Mouse (Mus musculus) right cerebral cortex, postnatal 10 days (tissue): Measurements from ENCODE around the gene Rapgefl1.

ENCODE experiments used
- DNase-seq, 2 experiments: peaks; one replicate each; pipeline ENCODE4 v3.0.0; 2021; ENCODE audit warnings: low spot score in 2 of 2

The Rapgefl1 gene

DNA sequence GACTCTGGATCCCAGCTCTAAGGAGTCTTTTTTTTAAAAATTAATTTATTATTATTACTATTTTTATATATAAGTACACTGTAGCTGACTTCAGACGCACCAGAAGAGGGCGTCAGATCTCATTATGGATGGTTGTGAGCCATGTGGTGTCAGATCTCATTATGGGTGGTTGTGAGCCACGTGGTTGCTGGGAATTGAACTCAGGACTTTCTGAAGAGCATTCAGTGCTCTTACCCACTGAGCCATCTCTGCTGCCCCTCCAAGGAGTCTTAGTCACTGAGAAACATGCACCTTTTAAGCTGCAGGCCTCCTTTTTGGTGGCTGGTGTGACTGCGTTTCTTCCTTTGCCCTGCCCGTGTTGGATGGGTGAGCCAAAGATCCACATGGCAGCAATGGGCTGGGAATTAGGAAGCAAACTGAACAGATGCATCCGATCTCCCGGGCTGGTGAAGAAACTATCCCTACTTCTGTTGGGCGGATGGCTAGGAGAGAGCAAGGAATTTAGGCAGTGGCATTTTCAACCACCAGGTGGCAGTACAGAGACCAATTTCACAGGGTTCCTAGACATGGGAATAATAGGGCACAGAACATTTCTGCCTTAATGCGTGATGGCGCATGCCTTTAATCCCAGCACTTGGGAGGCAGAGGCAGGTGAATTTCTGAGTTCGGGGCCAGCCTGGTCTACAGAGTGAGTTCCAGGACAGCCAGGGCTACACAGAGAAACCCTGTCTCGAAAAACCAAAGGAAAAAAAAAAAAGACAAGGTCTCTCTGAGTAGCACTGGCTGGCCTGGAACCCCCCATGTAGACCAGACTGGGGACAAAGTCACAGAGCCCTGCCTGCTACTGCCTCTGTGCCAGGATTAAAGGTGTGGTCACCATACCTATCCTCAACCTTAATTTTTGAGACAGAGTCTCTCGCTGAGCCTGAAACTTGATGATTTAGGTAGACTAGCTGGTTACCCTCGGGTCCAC is 22.5 kb downstream of the Rapgefl1 start:
- peak; percentile 88 to 91 for DNase-seq

DNA sequence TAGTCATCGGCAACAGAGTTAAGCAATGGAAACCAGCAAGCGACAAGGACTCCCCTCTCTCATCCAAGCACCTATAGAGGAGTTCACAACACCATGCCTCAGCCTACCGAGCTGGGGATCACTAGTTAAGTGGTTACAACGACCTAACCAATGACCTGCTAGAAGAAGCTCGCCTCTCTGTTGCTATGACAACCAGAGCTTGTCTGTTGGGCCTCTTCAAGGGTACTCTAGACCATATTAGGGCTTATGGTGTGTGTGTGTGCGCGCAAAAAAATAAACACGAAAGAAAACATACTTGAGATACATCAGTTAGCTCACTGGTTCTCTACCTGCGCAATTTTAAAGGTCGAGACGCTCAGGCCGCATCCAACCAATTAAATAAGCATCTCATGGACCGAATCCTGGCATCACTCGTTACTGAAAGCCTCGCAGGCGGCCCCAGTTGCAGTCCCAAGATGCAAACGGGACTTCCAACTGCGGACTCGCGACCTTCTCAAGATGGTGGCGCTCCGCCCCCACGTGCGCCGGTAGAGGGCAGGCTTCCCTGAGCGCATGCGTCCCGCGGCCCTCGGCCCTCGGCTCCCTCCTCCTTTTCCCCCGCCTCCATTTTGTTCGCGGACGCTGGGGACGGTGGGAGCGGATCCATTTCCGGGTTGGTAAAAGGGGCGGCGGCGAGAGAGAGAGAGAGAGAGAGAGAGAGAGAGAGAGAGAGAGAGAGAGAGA is 26.6 kb downstream of the Rapgefl1 start, which contains the start of gene Wipf2:
Gene Wipf2, plus strand, starts transcription at position 611 of the 723 bp plus-strand sequence.
- DNase-seq: peak; percentile 96 to 97

DNA sequence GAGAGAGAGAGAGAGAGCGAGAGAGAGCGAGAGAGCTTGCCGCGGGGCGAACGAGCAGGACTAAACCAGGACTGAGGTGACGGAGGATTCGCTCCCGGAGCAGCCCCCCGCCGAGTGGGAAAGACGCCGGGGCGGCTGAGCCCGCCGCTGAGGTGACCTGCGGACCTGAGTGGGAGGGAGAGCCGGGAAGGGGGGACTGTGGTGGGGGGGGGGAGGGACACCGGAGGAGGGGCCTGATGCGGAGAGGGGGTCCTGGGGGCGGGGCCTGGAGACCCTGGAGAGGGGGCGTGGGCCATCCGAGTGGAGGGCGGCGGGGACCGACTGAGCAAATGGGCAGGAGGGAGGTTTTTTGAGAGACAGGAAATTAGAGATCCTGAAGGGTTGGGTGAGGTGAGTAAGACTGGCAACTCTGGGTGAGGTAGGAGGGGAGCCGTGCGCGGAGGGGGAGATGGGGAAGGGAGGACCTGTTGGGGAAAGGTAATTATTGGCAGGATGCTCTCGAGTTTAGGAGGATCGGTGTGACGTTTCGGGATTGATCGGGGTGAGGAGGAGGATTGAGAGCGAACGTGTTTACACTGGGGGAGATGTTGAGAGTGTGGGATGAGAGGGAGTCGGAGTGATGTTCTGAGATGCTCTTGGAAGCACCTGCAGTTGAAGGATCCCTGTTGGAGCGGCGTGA is 27.3 kb downstream of the Rapgefl1 start:
- peak; percentile 79 to 82 for DNase-seq

DNA sequence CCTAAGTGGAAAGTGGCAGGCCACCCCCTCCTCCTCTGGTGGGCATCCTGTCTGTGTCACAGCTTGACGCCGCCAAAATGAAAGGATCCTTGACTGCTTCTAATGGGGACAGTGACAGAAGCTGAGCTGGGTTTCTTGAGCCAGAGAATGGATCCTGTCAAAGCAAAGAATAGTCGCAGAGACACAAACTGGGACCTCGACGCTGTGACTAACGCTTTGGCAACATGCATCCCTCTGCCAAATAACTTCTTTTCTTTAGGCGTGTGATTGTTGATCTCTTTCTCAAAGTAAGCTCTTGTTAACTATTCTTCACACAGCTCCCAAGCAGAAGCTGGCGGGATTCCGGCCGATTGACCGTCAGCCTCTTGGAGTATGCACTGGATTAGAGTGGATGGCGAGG is 30.7 kb downstream of the Rapgefl1 start:
- DNase-seq: peak; percentile 63 to 68

DNA sequence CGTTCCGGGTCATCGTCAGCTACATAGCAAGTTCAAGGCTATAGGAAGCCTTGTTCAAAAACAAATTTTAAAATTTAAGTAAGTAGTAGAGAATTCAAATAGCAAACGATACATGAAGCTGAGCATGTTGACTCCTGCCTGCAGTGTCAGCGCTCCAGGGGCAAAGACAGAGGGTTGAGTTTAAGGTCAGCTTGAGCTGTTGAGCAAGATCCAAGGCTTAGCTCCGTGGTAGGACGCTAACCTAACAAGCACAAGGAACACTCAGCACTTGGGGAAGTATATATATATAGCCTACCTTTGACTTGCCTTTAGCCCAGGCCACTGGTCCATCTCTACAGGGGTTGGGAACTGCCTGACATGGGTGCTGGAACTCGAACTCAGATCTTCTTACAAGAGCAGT is 33.3 kb downstream of the Rapgefl1 start:
- DNase-seq: no peak

DNA sequence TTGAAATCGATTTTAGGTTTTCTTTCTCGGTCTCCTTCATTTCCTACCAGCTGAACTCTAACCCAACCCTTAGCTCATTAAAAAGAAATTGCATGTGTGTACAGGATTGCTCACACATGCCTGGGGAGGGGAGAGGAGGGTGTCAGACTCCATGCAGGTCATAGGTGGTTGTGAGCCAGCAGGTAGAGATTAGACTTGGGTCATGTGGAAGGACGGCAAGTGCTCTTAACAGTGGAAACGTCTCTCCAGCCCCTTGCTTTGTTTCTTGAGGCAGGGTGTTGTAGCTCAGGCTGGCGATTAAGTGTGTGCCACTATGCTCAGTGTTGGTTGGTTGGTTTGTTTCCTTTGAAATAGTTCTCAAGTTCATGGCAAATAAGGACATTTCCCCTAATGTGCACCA is 34.2 kb downstream of the Rapgefl1 start:
- no peak for DNase-seq

DNA sequence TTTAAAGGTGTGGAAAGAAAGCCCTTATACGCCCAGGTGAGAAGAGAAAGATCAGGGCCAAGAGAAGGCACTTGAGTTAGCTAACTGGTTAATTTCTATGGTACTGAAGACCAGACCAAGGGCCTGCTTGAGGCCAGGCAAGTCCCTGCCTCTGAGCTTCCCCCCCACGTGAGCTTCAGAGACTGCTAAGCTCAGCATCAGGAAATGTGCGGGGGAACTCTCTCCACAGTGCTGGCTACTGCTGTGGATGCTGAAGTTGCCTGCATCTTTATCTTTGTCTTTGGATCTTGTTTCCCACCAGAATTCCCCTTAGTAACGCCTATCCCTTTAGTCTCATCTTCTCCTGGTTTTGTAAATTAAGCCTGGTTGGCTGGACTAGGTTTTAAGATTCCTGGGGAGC is 34.8 kb downstream of the Rapgefl1 start:
- DNase-seq: no peak

DNA sequence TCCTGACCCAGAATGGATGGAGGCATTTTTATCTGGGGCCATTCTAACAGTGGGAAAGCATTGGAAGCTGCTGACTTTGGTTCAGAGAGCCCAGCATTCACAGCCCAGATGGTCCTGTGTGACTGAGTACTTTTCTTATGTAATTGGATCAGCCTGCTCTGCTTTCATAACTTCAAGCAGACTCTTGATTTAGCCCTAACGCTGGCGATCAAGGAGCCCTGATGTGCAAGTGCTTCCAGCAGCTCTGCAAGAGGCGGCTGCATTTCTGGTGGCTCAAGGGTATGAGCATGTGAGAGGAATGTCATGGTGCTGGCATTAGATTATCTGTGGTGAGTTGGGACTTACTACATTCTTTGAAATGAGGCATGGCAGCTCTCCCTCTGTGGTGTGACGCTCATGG is 35.5 kb downstream of the Rapgefl1 start:
- peak; percentile 60 to 78 for DNase-seq

DNA sequence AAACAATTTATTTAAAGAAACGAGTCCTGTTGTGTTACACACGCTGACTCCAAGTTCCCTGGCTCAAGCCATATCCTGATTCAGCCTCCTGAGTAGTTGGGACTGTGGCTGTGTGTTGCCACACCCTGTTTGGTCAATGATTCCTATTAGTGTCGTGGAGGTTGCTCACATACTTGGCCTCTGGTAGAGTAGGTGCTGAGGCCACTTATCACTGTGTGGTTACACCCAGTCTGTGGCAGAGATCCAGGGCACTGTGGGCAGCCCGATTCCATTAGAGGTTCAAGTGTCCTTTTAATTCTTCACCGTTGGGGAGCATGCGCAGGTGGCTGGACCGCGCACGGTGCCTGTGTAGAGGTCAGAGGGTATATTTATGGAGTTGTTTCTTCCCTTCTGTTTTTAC is 37.3 kb downstream of the Rapgefl1 start:
- DNase-seq: no peak

DNA sequence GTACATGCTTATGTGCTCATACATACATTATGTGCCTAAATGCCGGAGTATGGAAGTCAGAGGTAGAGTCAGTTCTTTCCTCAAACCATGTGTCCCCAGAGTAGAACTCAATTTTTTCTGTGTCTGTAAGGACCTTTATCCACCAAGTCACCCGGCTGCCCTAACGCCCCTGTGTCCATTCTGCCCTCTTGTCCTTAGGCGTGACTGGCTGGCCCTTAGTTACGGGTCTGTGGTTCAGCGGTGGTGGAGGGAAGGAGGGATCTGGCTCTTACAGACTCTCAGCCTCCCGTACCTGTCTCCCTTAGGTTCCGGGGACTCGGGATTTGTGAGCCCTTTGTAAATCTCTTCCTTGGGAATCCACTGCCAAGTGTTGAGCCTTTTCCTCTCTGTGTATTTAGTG is 40.4 kb downstream of the Rapgefl1 start:
- DNase-seq: no peak

DNA sequence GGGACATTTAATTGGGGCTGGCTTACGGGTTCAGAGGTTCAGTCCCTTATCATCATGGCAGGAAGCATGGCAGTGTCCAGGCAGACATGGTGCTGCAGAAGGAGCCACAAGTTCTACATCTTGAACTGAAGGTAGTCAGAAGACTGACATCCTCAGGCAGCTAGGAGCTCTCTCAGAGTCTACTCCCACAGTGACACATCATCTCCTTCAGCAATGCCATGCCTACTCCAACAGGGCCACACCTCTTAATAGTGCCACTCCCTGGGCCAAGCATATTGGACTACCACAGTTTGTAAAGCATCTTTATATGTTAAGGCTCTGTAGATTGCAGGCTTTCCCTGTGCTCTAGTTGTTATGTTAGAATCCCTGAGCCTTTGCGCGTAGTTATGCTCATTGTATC is 51.1 kb downstream of the Rapgefl1 start:
- no peak for DNase-seq

DNA sequence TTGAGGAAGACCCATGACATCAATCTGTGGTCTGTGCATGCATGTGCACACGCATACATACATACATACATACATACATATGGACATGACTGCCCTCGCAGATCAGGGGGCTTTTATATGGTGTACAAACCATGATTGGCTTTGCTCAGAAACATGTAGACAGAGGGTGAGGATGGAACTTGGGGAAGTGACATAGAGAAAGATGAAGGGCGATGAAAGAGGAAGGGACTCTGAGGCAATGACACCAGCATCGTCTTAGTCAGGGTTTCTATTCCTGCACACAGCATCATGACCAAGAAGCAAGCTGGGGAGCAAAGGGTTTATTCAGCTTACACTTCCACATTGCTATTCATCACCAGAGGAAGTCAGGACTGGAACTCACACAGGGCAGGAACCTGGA is 52.5 kb downstream of the Rapgefl1 start:
- DNase-seq: no peak

DNA sequence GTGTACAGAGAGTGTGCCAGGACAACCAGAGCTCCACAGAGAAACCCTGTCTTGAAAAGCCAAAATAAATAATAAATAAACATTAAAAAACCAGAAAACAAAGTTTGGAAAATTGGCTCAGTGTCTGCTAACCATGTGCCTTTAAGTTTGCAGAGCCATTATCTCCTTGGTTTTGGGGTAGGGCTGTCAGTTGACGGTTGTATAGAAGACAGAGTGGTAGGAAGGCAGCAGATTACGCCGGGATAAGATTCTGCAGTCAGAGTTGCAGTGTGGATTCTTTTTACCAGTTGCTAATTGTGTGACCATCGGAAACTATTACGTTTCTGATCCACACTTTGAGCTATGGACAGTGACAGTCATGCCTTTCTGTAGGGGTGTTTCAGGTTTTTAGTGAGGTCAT is 53.4 kb downstream of the Rapgefl1 start:
- DNase-seq: no peak

DNA sequence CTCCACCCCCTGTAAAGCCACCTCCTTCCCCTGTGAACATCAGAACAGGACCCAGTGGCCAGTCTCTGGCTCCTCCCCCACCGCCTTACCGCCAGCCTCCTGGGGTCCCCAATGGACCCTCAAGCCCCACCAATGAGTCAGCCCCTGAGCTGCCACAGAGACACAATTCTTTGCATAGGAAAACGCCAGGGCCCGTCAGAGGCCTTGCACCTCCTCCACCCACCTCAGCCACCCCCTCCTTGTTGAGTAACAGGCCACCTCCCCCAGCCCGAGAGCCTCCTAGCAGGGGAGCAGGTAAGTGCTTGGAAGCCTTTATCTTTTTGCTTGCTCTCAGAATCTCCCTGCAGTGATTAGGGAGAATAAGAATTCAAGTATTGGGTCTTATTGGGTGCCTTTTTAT is 55.8 kb downstream of the Rapgefl1 start:
- DNase-seq: no peak

DNA sequence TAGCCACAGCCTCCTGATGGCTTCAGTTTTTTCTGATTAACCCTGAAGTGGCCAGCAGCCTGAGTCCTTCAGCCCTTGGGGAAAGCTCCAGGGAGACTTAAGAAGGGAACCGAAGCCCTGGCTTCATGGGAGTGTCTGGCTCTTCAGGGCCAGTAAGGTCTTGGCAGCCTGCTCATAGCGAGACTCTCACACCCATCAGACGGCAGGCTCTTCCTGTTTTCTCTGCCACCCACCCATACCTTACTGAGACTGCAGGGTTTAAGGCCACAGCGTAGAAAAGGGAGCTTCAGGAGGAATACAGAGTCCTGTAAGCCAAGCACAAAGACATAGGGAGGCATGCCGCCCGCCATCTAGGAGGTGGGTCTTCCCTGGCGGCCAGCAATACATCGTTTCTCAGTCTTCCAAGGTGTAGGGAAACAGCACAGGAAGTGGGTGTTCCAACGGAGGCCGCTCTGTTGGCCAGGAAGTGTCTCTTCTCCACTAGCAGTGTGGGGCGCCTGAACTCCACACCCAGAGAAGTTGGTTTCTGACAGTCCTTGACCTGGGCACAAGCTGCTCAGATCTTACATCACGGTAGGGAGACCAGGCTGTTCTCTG is 64.0 kb downstream of the Rapgefl1 start:
- DNase-seq: no peak

DNA sequence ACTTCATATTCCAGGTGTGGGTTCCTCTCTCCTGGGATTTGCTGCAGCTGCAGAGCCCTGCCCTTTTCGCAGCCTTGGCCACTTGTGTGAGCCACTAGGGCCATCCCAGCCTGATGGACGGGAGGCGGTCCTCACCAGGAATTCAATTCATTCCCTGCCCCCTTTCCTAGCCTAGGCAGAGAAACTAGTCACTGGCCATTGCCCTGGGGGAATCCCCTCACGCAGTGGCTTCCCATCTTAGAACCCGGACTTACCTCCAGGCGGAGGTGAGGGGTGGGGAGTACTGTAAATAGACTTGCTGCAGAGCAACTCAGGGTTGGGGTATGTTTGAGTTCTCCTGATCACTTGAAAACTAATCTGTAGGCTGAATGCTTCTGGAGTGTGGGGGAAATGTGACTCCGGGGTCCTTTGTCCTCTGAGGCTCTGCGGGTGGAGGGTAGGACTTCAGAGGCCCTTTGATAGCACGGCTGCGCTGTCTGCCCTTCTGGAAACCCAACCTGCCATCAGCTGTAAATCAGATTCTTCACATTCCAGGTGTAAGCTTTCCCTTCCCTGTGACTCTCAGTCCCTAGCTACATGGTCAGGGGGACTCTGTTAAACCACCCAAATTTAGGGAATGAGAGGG is 66.1 kb downstream of the Rapgefl1 start:
- no peak for DNase-seq
